Mouse (Mus musculus): ENCODE measurements around the gene Elovl5.
"Not testable (repeated sequence)": the region's sequence is repeated elsewhere in the genome, so short reads cannot be mapped to it uniquely, and the experiment has no call there.

The Elovl5 gene

GRCm38 (mm10) chr9:77955511-77955910, 38.3 kb downstream of the Elovl5 start:
- DNase-seq (ENCODE audit: low spot score), result no peak

- DNase-seq (ENCODE audit: low spot score), result no peak
These were observed 38.8 kb downstream of the Elovl5 start for GRCm38 (mm10) chr9:77955964-77956363.

- no peak for DNase-seq (ENCODE audit: low spot score)
These were observed 41.2 kb downstream of the Elovl5 start for GRCm38 (mm10) chr9:77958327-77958726.

GRCm38 (mm10) chr9:77959759-77960158, 42.6 kb downstream of the Elovl5 start:
- DNase-seq (ENCODE audit: low spot score), result no peak

GRCm38 (mm10) chr9:77961350-77961749, 44.2 kb downstream of the Elovl5 start:
- DNase-seq (ENCODE audit: low spot score), result no peak

- peak; percentile 50 for DNase-seq (ENCODE audit: low spot score)
These were observed 46.9 kb downstream of the Elovl5 start for GRCm38 (mm10) chr9:77964084-77964483.

GRCm38 (mm10) chr9:77965287-77965686, 48.1 kb downstream of the Elovl5 start:
- DNase-seq (ENCODE audit: low spot score), result no peak

- DNase-seq (ENCODE audit: low spot score), result no peak
These were observed 48.8 kb downstream of the Elovl5 start for GRCm38 (mm10) chr9:77965768-77966552.

- no peak for DNase-seq (ENCODE audit: low spot score)
These were observed 49.7 kb downstream of the Elovl5 start for GRCm38 (mm10) chr9:77966861-77967260.

GRCm38 (mm10) chr9:77967584-77968163, 50.5 kb downstream of the Elovl5 start:
- no peak for DNase-seq (ENCODE audit: low spot score)

GRCm38 (mm10) chr9:77969192-77969953, 52.2 kb downstream of the Elovl5 start:
- DNase-seq (ENCODE audit: low spot score), result no peak

- DNase-seq (ENCODE audit: low spot score), result no peak
These were observed 61.8 kb downstream of the Elovl5 start for GRCm38 (mm10) chr9:77979000-77979399.

- DNase-seq (ENCODE audit: low spot score), result no peak
These were observed 65.5 kb downstream of the Elovl5 start for GRCm38 (mm10) chr9:77982616-77983015.

GRCm38 (mm10) chr9:77983521-77983920, 66.4 kb downstream of the Elovl5 start:
- no peak for DNase-seq (ENCODE audit: low spot score)

GRCm38 (mm10) chr9:77986153-77986795, 69.1 kb downstream of the Elovl5 start:
- DNase-seq (ENCODE audit: low spot score), result no peak

- no peak for DNase-seq (ENCODE audit: low spot score)
These were observed 72.5 kb downstream of the Elovl5 start for GRCm38 (mm10) chr9:77989626-77990025.

GRCm38 (mm10) chr9:77990278-77990677, 73.1 kb downstream of the Elovl5 start:
- no peak for DNase-seq (ENCODE audit: low spot score)

- no peak for DNase-seq (ENCODE audit: low spot score)
These were observed 74.5 kb downstream of the Elovl5 start for GRCm38 (mm10) chr9:77991650-77992049.

GRCm38 (mm10) chr9:77992276-77992675, 75.1 kb downstream of the Elovl5 start:
- DNase-seq (ENCODE audit: low spot score), result no peak

GRCm38 (mm10) chr9:77993101-77993500, 75.9 kb downstream of the Elovl5 start:
- no peak for DNase-seq (ENCODE audit: low spot score)

- not testable (repeated sequence) for DNase-seq (ENCODE audit: low spot score)
These were observed 76.5 kb downstream of the Elovl5 start for GRCm38 (mm10) chr9:77993538-77994255.

- no peak for DNase-seq (ENCODE audit: low spot score)
These were observed 78.1 kb downstream of the Elovl5 start for GRCm38 (mm10) chr9:77995235-77995634.
